Mouse (Mus musculus) cerebellum, postnatal 4 days (tissue): ENCODE data around the gene Tbx6.
A peak's percentile ranks its signal among the peaks of the same experiment; 100 is the strongest.
"Not testable (repeated sequence)": the region's sequence is repeated elsewhere in the genome, so short reads cannot be mapped to it uniquely, and the experiment has no call there.

Experiments
- DNase-seq, 2 experiments: peaks; one replicate each; pipeline ENCODE4 v3.0.0; 2022; ENCODE audit warnings: low spot score in 2 of 2, mixed read lengths in 1 of 2

Tbx6 gene

GRCm38 (mm10) chr7:126767001-126767400 lies 14.3 kb upstream of the Tbx6 start:
- DNase-seq: no peak

GRCm38 (mm10) chr7:126770784-126771183 lies 10.5 kb upstream of the Tbx6 start:
- no peak for DNase-seq

- no peak for DNase-seq
Measured at GRCm38 (mm10) chr7:126773351-126773750, 7.9 kb upstream of the Tbx6 start.

- DNase-seq: no peak
Measured at GRCm38 (mm10) chr7:126774463-126774862, 6.8 kb upstream of the Tbx6 start.

GRCm38 (mm10) chr7:126775185-126775977 lies 5.9 kb upstream of the Tbx6 start:
- DNase-seq: no peak

- no peak for DNase-seq
Measured at GRCm38 (mm10) chr7:126775978-126776234, 5.4 kb upstream of the Tbx6 start.

- peak; percentile 87 to 93 for DNase-seq
Measured at GRCm38 (mm10) chr7:126776598-126777057, 4.7 kb upstream of the Tbx6 start, which contains the start of gene Ypel3. Gene Ypel3 (plus strand): TSS chr7:126776955.

- no peak for DNase-seq
Measured at GRCm38 (mm10) chr7:126777476-126777875, 3.8 kb upstream of the Tbx6 start.

GRCm38 (mm10) chr7:126778147-126778546 lies 3.1 kb upstream of the Tbx6 start:
- no peak for DNase-seq

GRCm38 (mm10) chr7:126779101-126779500 lies 2.2 kb upstream of the Tbx6 start:
- not testable (repeated sequence) for DNase-seq

- DNase-seq: peak; percentile 91 to 93
Measured at GRCm38 (mm10) chr7:126779983-126780970, 1.0 kb upstream of the Tbx6 start.

- no peak for DNase-seq
Measured at GRCm38 (mm10) chr7:126781661-126782370, 533 bp downstream of the Tbx6 start.

GRCm38 (mm10) chr7:126782693-126783092 lies 1.4 kb downstream of the Tbx6 start:
- DNase-seq: no peak

GRCm38 (mm10) chr7:126784469-126784868 lies 3.2 kb downstream of the Tbx6 start:
- DNase-seq: no peak

- no peak for DNase-seq
Measured at GRCm38 (mm10) chr7:126785056-126785455, 3.8 kb downstream of the Tbx6 start.

GRCm38 (mm10) chr7:126786142-126786541 lies 4.9 kb downstream of the Tbx6 start:
- no peak for DNase-seq

- no peak for DNase-seq
Measured at GRCm38 (mm10) chr7:126789141-126789540, 7.9 kb downstream of the Tbx6 start.

- DNase-seq: peak; percentile 92 to 96
Measured at GRCm38 (mm10) chr7:126791851-126792720, 10.8 kb downstream of the Tbx6 start, which contains the start of gene Ppp4c. Gene Ppp4c (minus strand): TSS chr7:126792496.

GRCm38 (mm10) chr7:126792721-126793443 lies 11.6 kb downstream of the Tbx6 start:
- DNase-seq: no peak
